Mouse (Mus musculus) MEL (cell line): Measurements from ENCODE around the gene Csad. TPM values are rescaled to one million over a fixed set of nuclear protein-coding genes. Genes with fewer than 3 reads are reported as not detected.

Experiments used
- DNase-seq: peaks from one replicate; pipeline ENCODE4 v3.0.0; 2011; ENCODE audit warnings: low read depth, low spot score
- H3K27ac ChIP-seq: 2 replicates; pipeline ENCODE4 v1.5.1; 2012; ENCODE audit warnings: low read depth, mild to moderate bottlenecking, control low read depth, low read length, moderate library complexity; ENCODE audit not compliant: control insufficient read depth
- H3K27me3 ChIP-seq, 2 experiments: fragments of 150-350 bp in 1 of 2; sonication (generic) in 1 of 2; 2 replicates each; pipeline ENCODE4 v1.6.1; 2012; ENCODE audit warnings: low read length in 2 of 2, mild to moderate bottlenecking in 2 of 2, improper control_type of control experiment in 1 of 2, moderate library complexity in 1 of 2; ENCODE audit not compliant: insufficient read depth in 2 of 2, control insufficient read depth in 1 of 2
- H3K36me3 ChIP-seq, 2 experiments: 2 replicates each; pipeline ENCODE4 v1.6.1; 2012 to 2014; ENCODE audit warnings: low read length in 2 of 2, improper control_type of control experiment in 1 of 2, inconsistent platforms in 1 of 2, mild to moderate bottlenecking in 1 of 2; ENCODE audit not compliant: insufficient read depth in 2 of 2, control insufficient read depth in 1 of 2
- H3K4me1 ChIP-seq, 2 experiments: fragments of 150-350 bp in 1 of 2; sonication (generic) in 1 of 2; 2 replicates each; pipeline ENCODE4 v1.6.1; 2012; ENCODE audit warnings: low read length in 2 of 2, improper control_type of control experiment in 1 of 2, mild to moderate bottlenecking in 1 of 2; ENCODE audit not compliant: insufficient read depth in 2 of 2, control insufficient read depth in 1 of 2
- H3K4me3 ChIP-seq, 2 experiments: fragments of 150-350 bp in 1 of 2; sonication (generic) in 1 of 2; 2 replicates each; pipeline ENCODE4 v1.5.1; 2012; ENCODE audit warnings: low read depth in 2 of 2, low read length in 2 of 2, mild to moderate bottlenecking in 2 of 2, moderate library complexity in 2 of 2, control low read depth in 1 of 2, improper control_type of control experiment in 1 of 2; ENCODE audit not compliant: control insufficient read depth in 1 of 2, insufficient read depth in 1 of 2
- H3K79me2 ChIP-seq: 2 replicates; pipeline ENCODE4 v1.6.1; 2012; ENCODE audit warnings: mild to moderate bottlenecking, low read length, moderate library complexity; ENCODE audit not compliant: control insufficient read depth, poor library complexity, insufficient read depth
- H3K9ac ChIP-seq: 2 replicates; pipeline ENCODE4 v1.6.1; 2012; ENCODE audit warnings: low read depth, mild to moderate bottlenecking, control low read depth, low read length, moderate library complexity; ENCODE audit not compliant: control insufficient read depth, poor library complexity, severe bottlenecking
- H3K9me3 ChIP-seq: fragments of 150-350 bp; sonication (generic); replicated peaks from 2 replicates; pipeline ENCODE4 v1.6.1; 2012; ENCODE audit warnings: mild to moderate bottlenecking, low read length, improper control_type of control experiment, moderate library complexity; ENCODE audit not compliant: insufficient read depth
- E2F4 ChIP-seq: IDR thresholded peaks from 2 replicates; pipeline ENCODE4 v1.6.1; 2011; ENCODE audit warnings: low read depth, low read length, improper control_type of control experiment, borderline replicate concordance
- ELF1 ChIP-seq: IDR thresholded peaks from 2 replicates; pipeline ENCODE4 v1.6.1; 2014; ENCODE audit warnings: low read depth, mild to moderate bottlenecking, inconsistent platforms, low read length, improper control_type of control experiment, moderate library complexity
- EP300 ChIP-seq, 2 experiments: IDR thresholded peaks; 2 replicates each; pipeline ENCODE4 v1.6.1; 2011; ENCODE audit warnings: improper control_type of control experiment in 2 of 2, low read length in 2 of 2, low read depth in 1 of 2, mild to moderate bottlenecking in 1 of 2
- ETS1 ChIP-seq: IDR thresholded peaks from 2 replicates; pipeline ENCODE4 v1.6.1; 2012; ENCODE audit warnings: low read depth, mild to moderate bottlenecking, inconsistent platforms, low read length, improper control_type of control experiment, moderate library complexity
- MAX ChIP-seq: IDR thresholded peaks from 2 replicates; pipeline ENCODE4 v1.6.1; 2011; ENCODE audit warnings: low read length, improper control_type of control experiment
- MAZ ChIP-seq: IDR thresholded peaks from 2 replicates; pipeline ENCODE4 v1.6.1; 2012; ENCODE audit warnings: low read depth, mild to moderate bottlenecking, inconsistent platforms, low read length, improper control_type of control experiment
- MEF2A ChIP-seq: IDR thresholded peaks from 2 replicates; pipeline ENCODE4 v1.6.1; 2014; ENCODE audit warnings: low read depth, mild to moderate bottlenecking, inconsistent platforms, low read length, improper control_type of control experiment; ENCODE audit not compliant: poor library complexity, insufficient replicate concordance, severe bottlenecking; ENCODE audit errors: extremely low read depth
- MXI1 ChIP-seq: IDR thresholded peaks from 2 replicates; pipeline ENCODE4 v1.6.1; 2011; ENCODE audit warnings: mild to moderate bottlenecking, low read depth, low read length, improper control_type of control experiment
- NRF1 ChIP-seq: IDR thresholded peaks from 2 replicates; pipeline ENCODE4 v1.6.1; 2014; ENCODE audit warnings: low read depth, mild to moderate bottlenecking, inconsistent platforms, low read length, improper control_type of control experiment, moderate library complexity; ENCODE audit not compliant: poor library complexity, insufficient read depth, severe bottlenecking
- POLR2A ChIP-seq, 2 experiments: IDR thresholded peaks; 2 replicates each; pipeline ENCODE4 v1.6.1; 2011 to 2012; ENCODE audit warnings: low read length in 2 of 2, mild to moderate bottlenecking in 2 of 2, control low read depth in 1 of 2, improper control_type of control experiment in 1 of 2, low read depth in 1 of 2, moderate library complexity in 1 of 2; ENCODE audit not compliant: control insufficient read depth in 1 of 2, insufficient read depth in 1 of 2, poor library complexity in 1 of 2
- SIN3A ChIP-seq: IDR thresholded peaks from 2 replicates; pipeline ENCODE4 v1.6.1; 2012; ENCODE audit warnings: low read length, improper control_type of control experiment, inconsistent platforms
- ZC3H11A ChIP-seq: IDR thresholded peaks from 2 replicates; pipeline ENCODE4 v1.6.1; 2012; ENCODE audit warnings: low read depth, mild to moderate bottlenecking, inconsistent platforms, low read length, improper control_type of control experiment
- ZNF384 ChIP-seq: IDR thresholded peaks from 2 replicates; pipeline ENCODE4 v1.6.1; 2012; ENCODE audit warnings: low read depth, mild to moderate bottlenecking, inconsistent platforms, low read length, improper control_type of control experiment
- polyA plus RNA-seq, 2 experiments: library from polyadenylated mRNA; stranded (reverse) in 1 of 2; unstranded in 1 of 2; fragments of >175 nt in 1 of 2; fragments of >200 nt in 1 of 2; gene quantifications; 2 replicates each; pipeline versions ENCODE4 v1.2.1 to v1.2.4; 2012; ENCODE audit warnings: low replicate concordance in 2 of 2, low read depth in 1 of 2; ENCODE audit not compliant: insufficient read length in 2 of 2, insufficient read depth in 1 of 2, missing spikeins in 1 of 2
- total RNA-seq: library from RNA; depleted of rRNA; stranded (reverse); fragments of 300-350 nt; gene quantifications from 2 replicates; pipeline ENCODE4 v1.2.3, GENCODE M21; 2012

Gene Csad
- total and polyA plus RNA-seq, 3 experiments = 4.1 to 10.5 TPM; not detected in 1

- TF ChIP-seq ZC3H11A (peak; percentile 25), MXI1 (peak; percentile 78; the same call in 1 of the 2 replicates), E2F4 (no peak)
- TF ChIP-seq, all 39 proteins: peak for 21
These were observed 3.6 kb upstream of the Csad start (continued) for GRCm38 (mm10) chr15:102208092-102208561.

- Histone ChIP-seq H3K27me3 (no peaks in the 10 kb centered on the region), H3K79me2 (peaks cover 8% of the 10 kb centered on the region), H3K9ac (no peak overlapping the region), H3K27ac (no peak overlapping the region), H3K4me1 (peaks cover 13 to 25% of the 10 kb centered on the region in 2 experiments), H3K36me3 (peaks cover 15 to 40% of the 10 kb centered on the region in 2 experiments), H3K9me3 (no peaks in the 10 kb centered on the region), H3K4me3 (no peak overlapping the region)
- DNase-seq = no peak
- TF ChIP-seq NRF1 = no peak
- no peak for TF ChIP-seq MAZ
- no peak for TF ChIP-seq EP300 (IDR thresholded peaks at IDR 0.05; ENCODE audit: low read depth in 1 of 2, low read length in 2 of 2)
- no peak for TF ChIP-seq ELF1
- no peak for TF ChIP-seq MEF2A
- no peak for TF ChIP-seq POLR2A (IDR thresholded peaks at IDR 0.05; ENCODE audit: control insufficient read depth in 1 of 2, insufficient read depth in 1 of 2, low read depth in 1 of 2, low read length in 2 of 2, poor library complexity in 1 of 2)
- TF ChIP-seq ZNF384 = no peak
- no peak for TF ChIP-seq ETS1
These were observed 2.8 kb upstream of the Csad start for GRCm38 (mm10) chr15:102207351-102207750.

GRCm38 (mm10) chr15:102205779-102206178, 1.3 kb upstream of the Csad start:
- Histone ChIP-seq H3K79me2 (peaks cover 8% of the 10 kb centered on the region), H3K9me3 (no peaks in the 10 kb centered on the region), H3K4me1 (peaks cover 13 to 27% of the 10 kb centered on the region in 2 experiments), H3K4me3 (no peak overlapping the region), H3K27me3 (no peaks in the 10 kb centered on the region), H3K27ac (no peak overlapping the region), H3K9ac (no peak overlapping the region), H3K36me3 (peaks cover 14 to 42% of the 10 kb centered on the region in 2 experiments)
- DNase-seq = peak; percentile 30
- TF ChIP-seq MAX (no peak), SIN3A (no peak)
